Mouse (Mus musculus) heart, embryonic 16.5 days (tissue): ENCODE results near the gene 2900026A02Rik. TPM values are rescaled to one million over a fixed set of nuclear protein-coding genes. Genes with fewer than 3 reads are reported as not detected.

ENCODE experiments used
- ATAC-seq: fragments of 200-750 bp; cut with Nextera tagmentation; replicated peaks from 2 replicates; pipeline ENCODE4 v1.8.0; 2017; ENCODE audit warnings: moderate number of reproducible peaks; ENCODE audit not compliant: insufficient read depth, low FRiP score; ENCODE audit errors: extremely low read depth
- H3K27ac ChIP-seq: fragments of 300-500 bp; sonication (generic); 2 replicates; pipeline ENCODE4 v1.5.1; 2014; ENCODE audit warnings: mild to moderate bottlenecking, low read length, control low read depth, moderate library complexity
- H3K27me3 ChIP-seq: fragments of 300-500 bp; sonication (generic); 2 replicates; pipeline ENCODE4 v1.6.1; 2014; ENCODE audit warnings: low read length, mixed read lengths; ENCODE audit not compliant: control insufficient read depth, insufficient read depth
- H3K36me3 ChIP-seq: fragments of 300-500 bp; sonication (generic); 2 replicates; pipeline ENCODE4 v1.6.1; 2014; ENCODE audit not compliant: control insufficient read depth, insufficient read depth
- H3K4me1 ChIP-seq: fragments of 300-500 bp; sonication (generic); 2 replicates; pipeline ENCODE4 v1.6.1; 2014; ENCODE audit warnings: low read length, mixed read lengths; ENCODE audit not compliant: control insufficient read depth, insufficient read depth
- H3K4me2 ChIP-seq: fragments of 300-500 bp; sonication (generic); 2 replicates; pipeline ENCODE4 v1.6.1; 2014; ENCODE audit warnings: low read depth, mild to moderate bottlenecking, control low read depth, low read length
- H3K4me3 ChIP-seq: fragments of 300-500 bp; sonication (generic); 2 replicates; pipeline ENCODE4 v1.5.1; 2014; ENCODE audit warnings: mild to moderate bottlenecking, control low read depth, low read length
- H3K9ac ChIP-seq: fragments of 300-500 bp; sonication (generic); 2 replicates; pipeline ENCODE4 v1.6.1; 2014; ENCODE audit warnings: low read length, control low read depth
- H3K9me3 ChIP-seq: fragments of 300-500 bp; sonication (generic); replicated peaks from 2 replicates; pipeline ENCODE4 v1.6.1; 2016; ENCODE audit warnings: low read length; ENCODE audit not compliant: control insufficient read depth
- WGBS: fragments of 180-500 bp; shearing (Covaris S2); extraction: QIAGEN DNeasy Blood & Tissue Kit; methylation state at CpG from one replicate; pipeline ENCODE4 v1.1.7; 2014; 5-methylcytosine and 5-hydroxymethylcytosine counted together
- polyA plus RNA-seq: library from polyadenylated mRNA; unstranded; fragments of >200 nt; fragmentation: Nextera tagmentation; extraction: Ambion mirVana; gene quantifications from 2 replicates; pipeline ENCODE4 v1.2.1, GENCODE M21; 2015

The 2900026A02Rik gene
- polyA plus RNA-seq, 1 experiment from 2014 or later: 14.9 TPM

- WGBS: 76% methylated on average over 5 of the region's 5 CpGs
- Histone ChIP-seq H3K27ac (peak overlapping the region; percentile 75), H3K9ac (peak overlapping the region; percentile 53), H3K27me3 (no peaks in the 10 kb centered on the region), H3K36me3 (no peaks in the 10 kb centered on the region), H3K4me3 (no peak overlapping the region), H3K4me1 (peaks cover 52% of the 10 kb centered on the region), H3K4me2 (no peak overlapping the region), H3K9me3 (no peaks in the 10 kb centered on the region)
- ATAC-seq: no peak
Observed at GRCm38 (mm10) chr5:113153508-113153830, 67.6 kb downstream of the 2900026A02Rik start.

GRCm38 (mm10) chr5:113152663-113153507, 68.2 kb downstream of the 2900026A02Rik start:
- WGBS: 40% methylated on average over 22 of the region's 22 CpGs
- peak; percentile 64 for ATAC-seq
- Histone ChIP-seq H3K9ac (peak overlapping the region; percentile 53), H3K4me1 (peaks cover 54% of the 10 kb centered on the region), H3K27me3 (no peaks in the 10 kb centered on the region), H3K4me2 (no peak overlapping the region), H3K27ac (peak overlapping the region; percentile 75), H3K4me3 (no peak overlapping the region), H3K36me3 (no peaks in the 10 kb centered on the region), H3K9me3 (no peaks in the 10 kb centered on the region)

GRCm38 (mm10) chr5:113151554-113152103, 69.4 kb downstream of the 2900026A02Rik start:
- Histone ChIP-seq H3K4me3 (no peak overlapping the region), H3K36me3 (no peaks in the 10 kb centered on the region), H3K4me2 (no peak overlapping the region), H3K9ac (no peak overlapping the region), H3K27me3 (no peaks in the 10 kb centered on the region), H3K9me3 (no peaks in the 10 kb centered on the region), H3K27ac (peak overlapping the region; percentile 75), H3K4me1 (peaks cover 49% of the 10 kb centered on the region)
- WGBS: 42% methylated on average over 11 of the region's 11 CpGs
- peak; percentile 29; the same call in 1 of the 2 replicates for ATAC-seq

- H3K4me3 ChIP-seq: no peak overlapping the region
- WGBS: 60% methylated on average over 9 of the region's 9 CpGs
- no peak overlapping the region for H3K9ac ChIP-seq
- H3K27me3 ChIP-seq: no peaks in the 10 kb centered on the region
- H3K36me3 ChIP-seq: no peaks in the 10 kb centered on the region
- H3K4me2 ChIP-seq: no peak overlapping the region
- ATAC-seq: no peak
- H3K9me3 ChIP-seq: no peaks in the 10 kb centered on the region
- H3K4me1 ChIP-seq: peaks cover 49% of the 10 kb centered on the region
- H3K27ac ChIP-seq: peak overlapping the region; percentile 75
Observed at GRCm38 (mm10) chr5:113150871-113151553, 70.0 kb downstream of the 2900026A02Rik start.

- peaks cover 51% of the 10 kb centered on the region for H3K4me1 ChIP-seq
- no peak overlapping the region for H3K4me3 ChIP-seq
- WGBS: 85% methylated on average over 7 of the region's 7 CpGs
- no peak for ATAC-seq
- no peak overlapping the region for H3K9ac ChIP-seq
- H3K4me2 ChIP-seq: no peak overlapping the region
- H3K36me3 ChIP-seq: no peaks in the 10 kb centered on the region
- H3K9me3 ChIP-seq: no peaks in the 10 kb centered on the region
- no peak overlapping the region; the same call in 1 of the 2 replicates for H3K27ac ChIP-seq
- no peaks in the 10 kb centered on the region for H3K27me3 ChIP-seq
Observed at GRCm38 (mm10) chr5:113149052-113149451, 72.0 kb downstream of the 2900026A02Rik start.

- Histone ChIP-seq H3K4me2 (no peak overlapping the region), H3K36me3 (no peaks in the 10 kb centered on the region), H3K27me3 (no peaks in the 10 kb centered on the region), H3K27ac (peak overlapping the region; percentile 46; the same call in 1 of the 2 replicates), H3K4me1 (peaks cover 41% of the 10 kb centered on the region), H3K4me3 (no peak overlapping the region), H3K9ac (peak overlapping the region; percentile 42; the same call in 1 of the 2 replicates), H3K9me3 (no peaks in the 10 kb centered on the region)
- ATAC-seq: no peak
- WGBS: 56% methylated on average over 13 of the region's 13 CpGs
Observed at GRCm38 (mm10) chr5:113147994-113148471, 73.0 kb downstream of the 2900026A02Rik start.

- Histone ChIP-seq H3K4me3 (no peak overlapping the region), H3K27me3 (no peaks in the 10 kb centered on the region), H3K9me3 (no peaks in the 10 kb centered on the region), H3K4me2 (no peak overlapping the region), H3K36me3 (no peaks in the 10 kb centered on the region), H3K27ac (no peak overlapping the region), H3K9ac (no peak overlapping the region), H3K4me1 (peaks cover 42% of the 10 kb centered on the region)
- 68% methylated on average over 2 of the region's 2 CpGs for WGBS
- no peak for ATAC-seq
Observed at GRCm38 (mm10) chr5:113146656-113147055, 74.4 kb downstream of the 2900026A02Rik start.

- 38% methylated on average over 9 of the region's 9 CpGs for WGBS
- peaks cover 35% of the 10 kb centered on the region for H3K4me1 ChIP-seq
Observed at GRCm38 (mm10) chr5:113145171-113145570, 75.9 kb downstream of the 2900026A02Rik start.

More at GRCm38 (mm10) chr5:113145171-113145570, 75.9 kb downstream of the 2900026A02Rik start:
- H3K27me3 ChIP-seq: no peaks in the 10 kb centered on the region
- H3K4me3 ChIP-seq: no peak overlapping the region
- 0 out of 2 replicates have a peak overlapping the region, but pooled peaks have one; percentile 26 for H3K27ac ChIP-seq
- H3K9me3 ChIP-seq: peaks cover 5% of the 10 kb centered on the region; the same call in 1 of the 2 replicates
- H3K36me3 ChIP-seq: peaks cover 2% of the 10 kb centered on the region
- no peak for ATAC-seq
- H3K4me2 ChIP-seq: no peak overlapping the region
- H3K9ac ChIP-seq: peak overlapping the region; percentile 28; the same call in 1 of the 2 replicates
